Mouse (Mus musculus): Measurements from ENCODE around the gene Umodl1. TPM values are rescaled to one million over a fixed set of nuclear protein-coding genes. Genes with fewer than 3 reads are reported as not detected.

The Umodl1 gene
- polyA plus RNA-seq, 1 experiment from 2014 or later = 0.18 TPM

GRCm38 (mm10) chr17:31039626-31040025 is 85.2 kb downstream of the Umodl1 start:
- Histone ChIP-seq H3K9me3 (no peaks in the 10 kb centered on the region), H3K27ac (no peak overlapping the region), H3K4me1 (peaks cover 18% of the 10 kb centered on the region), H3K27me3 (no peaks in the 10 kb centered on the region), H3K9ac (no peak overlapping the region), H3K36me3 (no peaks in the 10 kb centered on the region), H3K4me2 (no peak overlapping the region), H3K4me3 (no peak overlapping the region)
- WGBS = 53% methylated on average over 7 of the region's 7 CpGs
- no peak for ATAC-seq (ENCODE audit: insufficient number of reproducible peaks, insufficient read depth, low FRiP score, low TSS enrichment, low read depth)

- Histone ChIP-seq H3K9me3 (no peaks in the 10 kb centered on the region), H3K27ac (no peak overlapping the region), H3K36me3 (no peaks in the 10 kb centered on the region), H3K27me3 (no peaks in the 10 kb centered on the region), H3K4me2 (no peak overlapping the region), H3K9ac (no peak overlapping the region), H3K4me3 (no peak overlapping the region), H3K4me1 (peaks cover 18% of the 10 kb centered on the region)
- ATAC-seq (ENCODE audit: insufficient number of reproducible peaks, insufficient read depth, low FRiP score, low TSS enrichment, low read depth) = no peak
- 58% methylated on average over 7 of the region's 7 CpGs for WGBS
These were observed 86.0 kb downstream of the Umodl1 start for GRCm38 (mm10) chr17:31040421-31040820.

DNA sequence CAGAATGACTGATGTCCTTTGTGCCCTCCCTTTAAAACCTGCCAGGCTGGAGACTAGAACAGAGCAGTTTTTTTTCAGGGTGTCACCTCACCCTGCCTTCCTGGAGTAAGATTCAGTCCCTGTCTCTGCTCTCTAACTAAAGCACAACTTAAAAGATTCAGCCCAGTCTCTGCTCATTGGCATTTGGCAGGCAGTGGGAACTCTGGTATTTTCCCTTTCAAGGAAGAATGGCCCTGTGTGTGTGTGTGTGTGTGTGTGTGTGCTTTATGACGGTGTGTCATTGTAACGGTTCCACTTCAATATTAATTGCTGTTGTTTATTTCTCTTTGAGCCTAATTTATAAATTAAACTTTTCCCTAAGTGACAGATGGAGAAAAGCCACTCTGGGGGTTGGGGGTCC is 88.3 kb downstream of the Umodl1 start:
- no peak overlapping the region for H3K4me3 ChIP-seq
- 58% methylated on average over 2 of the region's 2 CpGs for WGBS
- no peak overlapping the region for H3K27ac ChIP-seq
- no peak overlapping the region for H3K9ac ChIP-seq
- H3K27me3 ChIP-seq = no peaks in the 10 kb centered on the region
- H3K4me1 ChIP-seq = peaks cover 2% of the 10 kb centered on the region
- no peaks in the 10 kb centered on the region for H3K36me3 ChIP-seq
- H3K9me3 ChIP-seq = no peaks in the 10 kb centered on the region
- no peak for ATAC-seq (ENCODE audit: insufficient number of reproducible peaks, insufficient read depth, low FRiP score, low TSS enrichment, low read depth)
- no peak overlapping the region for H3K4me2 ChIP-seq

GRCm38 (mm10) chr17:31057151-31057890 is 102.9 kb downstream of the Umodl1 start, which contains the start of gene Abcg1:
Abcg1 (plus strand) TSS chr17:31057675.
- Histone ChIP-seq H3K4me3 (peak within 1 kb of the TSS; percentile 57), H3K27me3 (peaks cover 19% of the 10 kb centered on the region), H3K4me1 (peaks cover 36% of the 10 kb centered on the region), H3K9me3 (peaks cover 13% of the 10 kb centered on the region), H3K36me3 (no peaks in the 10 kb centered on the region; the same call in 1 of the 2 replicates), H3K27ac (peak within 1 kb of the TSS; percentile 60), H3K4me2 (peak within 1 kb of the TSS; percentile 94), H3K9ac (peak within 1 kb of the TSS; percentile 70)
- 2% methylated on average over 48 of the region's 49 CpGs for WGBS
- ATAC-seq (ENCODE audit: insufficient number of reproducible peaks, insufficient read depth, low FRiP score, low TSS enrichment, low read depth) = peak; percentile 78; the same call in 1 of the 2 replicates

- H3K4me1 ChIP-seq = peaks cover 36% of the 10 kb centered on the region
- H3K9ac ChIP-seq = peak overlapping the region; percentile 70
- H3K4me2 ChIP-seq = peak overlapping the region; percentile 94
- H3K36me3 ChIP-seq = no peaks in the 10 kb centered on the region; the same call in 1 of the 2 replicates
- H3K27me3 ChIP-seq = peaks cover 19% of the 10 kb centered on the region
- peak overlapping the region; percentile 60 for H3K27ac ChIP-seq
- peak overlapping the region; percentile 57 for H3K4me3 ChIP-seq
- H3K9me3 ChIP-seq = peaks cover 8% of the 10 kb centered on the region
- WGBS = under 1% methylated on average over 31 of the region's 31 CpGs
- ATAC-seq (ENCODE audit: insufficient number of reproducible peaks, insufficient read depth, low FRiP score, low TSS enrichment, low read depth) = no peak
These were observed 103.7 kb downstream of the Umodl1 start for GRCm38 (mm10) chr17:31057891-31058744.

GRCm38 (mm10) chr17:31058745-31059085 is 104.3 kb downstream of the Umodl1 start:
- ATAC-seq (ENCODE audit: insufficient number of reproducible peaks, insufficient read depth, low FRiP score, low TSS enrichment, low read depth) = no peak
- Histone ChIP-seq H3K27me3 (peaks cover 19% of the 10 kb centered on the region), H3K4me2 (peak overlapping the region; percentile 94), H3K27ac (peak overlapping the region; percentile 60), H3K36me3 (no peaks in the 10 kb centered on the region), H3K9me3 (peaks cover 2% of the 10 kb centered on the region), H3K4me3 (peak overlapping the region; percentile 57), H3K9ac (peak overlapping the region; percentile 70), H3K4me1 (peaks cover 36% of the 10 kb centered on the region)
- under 1% methylated on average over 13 of the region's 13 CpGs for WGBS

DNA sequence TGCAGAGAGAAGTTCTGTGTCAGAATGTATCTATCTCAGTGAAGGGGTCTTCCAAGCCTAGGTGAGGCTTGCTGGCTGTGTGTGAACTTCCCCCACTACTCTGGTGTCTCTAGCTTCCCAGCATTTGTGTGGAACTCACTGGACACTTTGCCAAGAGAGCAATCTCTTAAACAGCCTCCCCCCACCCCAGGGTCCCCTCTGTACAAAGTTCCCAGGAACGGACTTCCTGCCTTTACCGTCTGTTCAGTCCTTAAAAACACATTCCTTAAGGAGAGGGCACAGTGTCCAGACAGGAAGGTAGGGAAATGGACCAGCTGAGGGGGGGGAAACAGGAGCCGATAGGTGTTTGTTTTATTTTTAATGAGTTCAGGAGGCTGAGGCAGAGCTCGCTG is 105.8 kb downstream of the Umodl1 start:
- no peak overlapping the region for H3K4me3 ChIP-seq
- peaks cover 19% of the 10 kb centered on the region for H3K27me3 ChIP-seq
- H3K27ac ChIP-seq = no peak overlapping the region
- no peaks in the 10 kb centered on the region for H3K9me3 ChIP-seq
- H3K4me1 ChIP-seq = peaks cover 36% of the 10 kb centered on the region
- H3K9ac ChIP-seq = no peak overlapping the region
- H3K36me3 ChIP-seq = no peaks in the 10 kb centered on the region
- 0 out of 2 replicates have a peak overlapping the region, but pooled peaks have one; percentile 5 for H3K4me2 ChIP-seq
- WGBS = 59% methylated on average over 4 of the region's 4 CpGs
- no peak for ATAC-seq (ENCODE audit: insufficient number of reproducible peaks, insufficient read depth, low FRiP score, low TSS enrichment, low read depth)

Small RNA genes lying within 50 kb of the gene (microRNA-seq; reads per million reads assigned to microRNA genes)
- not detected for gene Gm24026

Other genes starting within 250 kb of the Umodl1 start
- gene Glp1r, start 52.8 kb upstream of the Umodl1 start, polyA plus RNA-seq (2015; fragmentation: Nextera tagmentation; extraction: Ambion mirVana) = 0.03 TPM in 1 of 2 replicates, not detected in the other
- gene Abcg1, start 103.0 kb downstream of the Umodl1 start, polyA plus RNA-seq (2015; fragmentation: Nextera tagmentation; extraction: Ambion mirVana) = 14.2 and 14.9 TPM in 2 replicates
- 5.7 TPM in 1 of 2 replicates, not detected in the other for gene Tff3, start 175.0 kb downstream of the Umodl1 start, polyA plus RNA-seq (2015; fragmentation: Nextera tagmentation; extraction: Ambion mirVana)
- gene Tff2, start 189.6 kb downstream of the Umodl1 start, polyA plus RNA-seq (2015; fragmentation: Nextera tagmentation; extraction: Ambion mirVana) = not detected in 2 replicates
- not detected in 2 replicates for gene Tff1, start 210.6 kb downstream of the Umodl1 start, polyA plus RNA-seq (2015; fragmentation: Nextera tagmentation; extraction: Ambion mirVana)
- not detected in 2 replicates for gene Tmprss3, start 244.3 kb downstream of the Umodl1 start, polyA plus RNA-seq (2015; fragmentation: Nextera tagmentation; extraction: Ambion mirVana)